Mouse (Mus musculus): ENCODE results near the gene Trim34a. TPM values are rescaled to one million over a fixed set of nuclear protein-coding genes. Genes with fewer than 3 reads are reported as not detected.
"Not testable (repeated sequence)": the region's sequence is repeated elsewhere in the genome, so short reads cannot be mapped to it uniquely, and the experiment has no call there.

Gene Trim34a
- polyA plus RNA-seq, 2 experiments: 1.3 to 1.4 TPM

GRCm38 (mm10) chr7:104279361-104279760 is 35.1 kb downstream of the Trim34a start:
- not testable (repeated sequence) for ATAC-seq (ENCODE audit: insufficient read depth)
- 54% methylated on average over 3 of the region's 3 CpGs for WGBS (ENCODE audit: insufficient replicate concordance)

DNA sequence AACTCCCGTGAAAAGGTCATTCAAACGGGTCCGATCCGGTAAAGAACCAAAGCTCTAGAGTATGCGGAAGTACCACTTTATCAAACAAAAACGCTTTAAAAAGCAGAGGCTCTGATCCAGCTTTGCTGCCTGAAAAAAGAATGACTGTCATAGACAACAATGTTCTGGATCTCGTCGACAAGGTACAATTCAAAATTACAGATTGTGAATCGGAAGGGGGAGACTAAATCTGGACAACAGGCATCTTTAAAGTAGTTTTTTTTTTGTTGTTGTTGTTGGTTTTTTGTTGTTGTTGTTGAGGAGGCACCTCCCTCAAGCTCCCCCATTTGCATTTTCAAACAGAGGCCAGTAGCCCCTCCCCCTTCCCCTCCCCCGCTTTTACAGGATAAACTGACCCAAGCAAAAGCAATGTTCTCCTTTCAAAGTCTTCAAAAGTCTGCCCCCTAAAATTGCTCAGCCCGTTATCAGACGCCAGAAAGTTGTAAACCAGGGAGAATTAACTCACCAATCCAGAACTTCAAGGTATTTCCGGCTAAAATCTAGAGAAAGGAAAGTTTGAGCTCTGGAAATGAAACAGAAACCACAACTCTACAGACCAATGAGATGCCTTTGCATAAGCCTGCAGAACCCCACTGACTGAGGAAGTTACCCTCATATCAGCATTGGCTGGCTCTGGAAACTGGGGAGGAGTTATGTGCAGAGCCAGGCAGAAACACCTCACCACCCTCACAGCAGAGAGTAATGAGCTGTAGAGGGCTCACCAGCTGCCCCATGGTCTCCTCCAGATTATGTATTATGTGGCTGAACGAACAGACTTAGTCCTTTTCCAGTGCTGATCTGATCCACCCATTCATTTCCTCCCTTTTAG is 43.6 kb downstream of the Trim34a start, which contains the start of gene Trim5:
Gene Trim5, minus strand, starts transcription at position 519 of the 868 bp plus-strand sequence.
- not testable (repeated sequence) for DNase-seq (ENCODE audit: low read depth in 3 of 3, low spot score in 3 of 3); H3K36me3 ChIP-seq (replicated peaks; ENCODE audit: control insufficient read depth, insufficient read depth, low read depth); H3K27me3 ChIP-seq (ENCODE audit: control insufficient read depth, insufficient read depth, low read length); H3K4me1 ChIP-seq (replicated peaks; ENCODE audit: control insufficient read depth in 2 of 2, insufficient read depth in 2 of 2, low read length in 1 of 2); H3K27ac ChIP-seq; H3K9me3 ChIP-seq (ENCODE audit: control insufficient read depth, low read length); H3K9ac ChIP-seq (replicated peaks)
- H3K4me2 ChIP-seq (ENCODE audit: low read depth): peak within 1 kb of the TSS; percentile 51
- ATAC-seq (ENCODE audit: insufficient read depth): peak; percentile 96
- peak within 1 kb of the TSS; percentile 14 to 40; a peak in 3 of 4 replicates for H3K4me3 ChIP-seq (ENCODE audit: insufficient read depth in 1 of 2, low read depth in 2 of 2, low read length in 2 of 2)
- WGBS (ENCODE audit: insufficient replicate concordance): 31% methylated on average over 14 of the region's 14 CpGs

More at GRCm38 (mm10) chr7:104279361-104279760, 35.1 kb downstream of the Trim34a start:
- not testable (repeated sequence) for DNase-seq (ENCODE audit: low read depth in 3 of 3, low spot score in 3 of 3); H3K4me2 ChIP-seq (ENCODE audit: low read depth); H3K27me3 ChIP-seq (ENCODE audit: control insufficient read depth, insufficient read depth, low read length); H3K27ac ChIP-seq; H3K9ac ChIP-seq (replicated peaks); H3K4me3 ChIP-seq (ENCODE audit: insufficient read depth in 1 of 2, low read depth in 2 of 2, low read length in 2 of 2); H3K36me3 ChIP-seq (replicated peaks; ENCODE audit: control insufficient read depth, insufficient read depth, low read depth); H3K9me3 ChIP-seq (ENCODE audit: control insufficient read depth, low read length); H3K4me1 ChIP-seq (replicated peaks; ENCODE audit: control insufficient read depth in 2 of 2, insufficient read depth in 2 of 2, low read length in 1 of 2)

- TF ChIP-seq CTCF (IDR thresholded peaks at IDR 0.05; ENCODE audit: low read depth) (no peak), EP300 (IDR thresholded peaks at IDR 0.05; ENCODE audit: low read depth) (no peak)
- Histone ChIP-seq H3K36me3 (replicated peaks; ENCODE audit: control insufficient read depth, insufficient read depth, low read depth) (no peaks in the 10 kb centered on the region), H3K9ac (replicated peaks) (no peak overlapping the region), H3K27ac (no peak overlapping the region), H3K4me2 (ENCODE audit: low read depth) (no peak overlapping the region), H3K27me3 (ENCODE audit: control insufficient read depth, insufficient read depth, low read length) (no peaks in the 10 kb centered on the region), H3K4me1 (replicated peaks; ENCODE audit: control insufficient read depth in 2 of 2, insufficient read depth in 2 of 2, low read length in 1 of 2) (no peaks in the 10 kb centered on the region), H3K4me3 (ENCODE audit: insufficient read depth in 1 of 2, low read depth in 2 of 2, low read length in 2 of 2) (no peak overlapping the region), H3K9me3 (ENCODE audit: control insufficient read depth, low read length) (no peaks in the 10 kb centered on the region)
- DNase-seq (ENCODE audit: low read depth in 3 of 3, low spot score in 3 of 3): no peak
- ATAC-seq (ENCODE audit: insufficient read depth): no peak
- 59% methylated on average over 1 of the region's 1 CpGs for WGBS (ENCODE audit: insufficient replicate concordance)
Measured at GRCm38 (mm10) chr7:104290641-104291040, 46.4 kb downstream of the Trim34a start.

- no peaks in the 10 kb centered on the region for H3K9me3 ChIP-seq (ENCODE audit: control insufficient read depth, low read length)
- 59% methylated on average over 5 of the region's 5 CpGs for WGBS (ENCODE audit: insufficient replicate concordance)
- no peak for ATAC-seq (ENCODE audit: insufficient read depth)
Measured at GRCm38 (mm10) chr7:104291638-104292400, 47.6 kb downstream of the Trim34a start.

More at GRCm38 (mm10) chr7:104291638-104292400, 47.6 kb downstream of the Trim34a start:
- Histone ChIP-seq H3K4me1 (replicated peaks; ENCODE audit: control insufficient read depth in 2 of 2, insufficient read depth in 2 of 2, low read length in 1 of 2) (no peaks in the 10 kb centered on the region), H3K27ac (no peak overlapping the region), H3K4me2 (ENCODE audit: low read depth) (no peak overlapping the region), H3K27me3 (ENCODE audit: control insufficient read depth, insufficient read depth, low read length) (no peaks in the 10 kb centered on the region), H3K36me3 (replicated peaks; ENCODE audit: control insufficient read depth, insufficient read depth, low read depth) (no peaks in the 10 kb centered on the region), H3K9ac (replicated peaks) (no peak overlapping the region), H3K4me3 (ENCODE audit: insufficient read depth in 1 of 2, low read depth in 2 of 2, low read length in 2 of 2) (no peak overlapping the region)
- no peak for TF ChIP-seq CTCF (IDR thresholded peaks at IDR 0.05; ENCODE audit: low read depth)
- TF ChIP-seq EP300 (IDR thresholded peaks at IDR 0.05; ENCODE audit: low read depth): no peak
- no peak for DNase-seq (ENCODE audit: low read depth in 3 of 3, low spot score in 3 of 3)

Other genes with a start within 250 kb of the Trim34a start
- gene Olfr638, start 245.7 kb upstream of the Trim34a start, polyA plus RNA-seq (2012; rRNA removed): 0.06 and 0.18 TPM in 2 replicates
- gene Olfr638, start 245.7 kb upstream of the Trim34a start, polyA plus RNA-seq (2014; fragmentation: Nextera tagmentation; extraction: Ambion mirVana): not detected in 2 replicates
- not detected in 2 replicates for gene Olfr639, start 227.2 kb upstream of the Trim34a start, polyA plus RNA-seq (2012; rRNA removed)
- 0.03 TPM in 1 of 2 replicates, not detected in the other for gene Olfr639, start 227.2 kb upstream of the Trim34a start, polyA plus RNA-seq (2014; fragmentation: Nextera tagmentation; extraction: Ambion mirVana)
- gene Olfr640, start 218.9 kb upstream of the Trim34a start, polyA plus RNA-seq (2012; rRNA removed): not detected in 2 replicates
- not detected in 2 replicates for gene Olfr640, start 218.9 kb upstream of the Trim34a start, polyA plus RNA-seq (2014; fragmentation: Nextera tagmentation; extraction: Ambion mirVana)
- gene Olfr641, start 209.0 kb upstream of the Trim34a start, polyA plus RNA-seq (2012; rRNA removed): not detected in 2 replicates
- not detected in 2 replicates for gene Olfr641, start 209.0 kb upstream of the Trim34a start, polyA plus RNA-seq (2014; fragmentation: Nextera tagmentation; extraction: Ambion mirVana)
- gene Olfr642, start 191.8 kb upstream of the Trim34a start, polyA plus RNA-seq (2012; rRNA removed): not detected in 2 replicates
- gene Olfr642, start 191.8 kb upstream of the Trim34a start, polyA plus RNA-seq (2014; fragmentation: Nextera tagmentation; extraction: Ambion mirVana): not detected in 2 replicates
- gene 4930516K23Rik, start 183.0 kb upstream of the Trim34a start, polyA plus RNA-seq (2012; rRNA removed): not detected in 2 replicates
- not detected in 2 replicates for gene 4930516K23Rik, start 183.0 kb upstream of the Trim34a start, polyA plus RNA-seq (2014; fragmentation: Nextera tagmentation; extraction: Ambion mirVana)
- gene Olfr644, start 172.6 kb upstream of the Trim34a start, polyA plus RNA-seq (2012; rRNA removed): not detected in 2 replicates
- not detected in 2 replicates for gene Olfr644, start 172.6 kb upstream of the Trim34a start, polyA plus RNA-seq (2014; fragmentation: Nextera tagmentation; extraction: Ambion mirVana)
- not detected in 2 replicates for gene Olfr645, start 159.0 kb upstream of the Trim34a start, polyA plus RNA-seq (2012; rRNA removed)
- gene Olfr645, start 159.0 kb upstream of the Trim34a start, polyA plus RNA-seq (2014; fragmentation: Nextera tagmentation; extraction: Ambion mirVana): not detected in 2 replicates
- gene Olfr646, start 139.6 kb upstream of the Trim34a start, polyA plus RNA-seq (2012; rRNA removed): not detected in 2 replicates
- gene Olfr646, start 139.6 kb upstream of the Trim34a start, polyA plus RNA-seq (2014; fragmentation: Nextera tagmentation; extraction: Ambion mirVana): not detected in 2 replicates
- gene Ubqln5, start 114.6 kb upstream of the Trim34a start, polyA plus RNA-seq (2012; rRNA removed): not detected in 2 replicates
- not detected in 2 replicates for gene Ubqln5, start 114.6 kb upstream of the Trim34a start, polyA plus RNA-seq (2014; fragmentation: Nextera tagmentation; extraction: Ambion mirVana)
- gene Olfr643, start 107.1 kb upstream of the Trim34a start, polyA plus RNA-seq (2012; rRNA removed): not detected in 2 replicates
- not detected in 2 replicates for gene Olfr643, start 107.1 kb upstream of the Trim34a start, polyA plus RNA-seq (2014; fragmentation: Nextera tagmentation; extraction: Ambion mirVana)
- not detected in 2 replicates for gene Ubqln3, start 101.2 kb upstream of the Trim34a start, polyA plus RNA-seq (2012; rRNA removed)
- not detected in 2 replicates for gene Ubqln3, start 101.2 kb upstream of the Trim34a start, polyA plus RNA-seq (2014; fragmentation: Nextera tagmentation; extraction: Ambion mirVana)
- gene Ubqlnl, start 93.9 kb upstream of the Trim34a start, polyA plus RNA-seq (2012; rRNA removed): not detected in 2 replicates
- not detected in 2 replicates for gene Ubqlnl, start 93.9 kb upstream of the Trim34a start, polyA plus RNA-seq (2014; fragmentation: Nextera tagmentation; extraction: Ambion mirVana)
- not detected in 2 replicates for gene Olfm5, start 79.6 kb upstream of the Trim34a start, polyA plus RNA-seq (2012; rRNA removed)
- gene Olfm5, start 79.6 kb upstream of the Trim34a start, polyA plus RNA-seq (2014; fragmentation: Nextera tagmentation; extraction: Ambion mirVana): not detected in 2 replicates
- 0.01 and 0.06 TPM in 2 replicates for gene Olfr648, start 61.1 kb upstream of the Trim34a start, polyA plus RNA-seq (2012; rRNA removed)
- gene Olfr648, start 61.1 kb upstream of the Trim34a start, polyA plus RNA-seq (2014; fragmentation: Nextera tagmentation; extraction: Ambion mirVana): 0.04 TPM in 1 of 2 replicates, not detected in the other
- not detected in 2 replicates for gene Olfr649, start 48.5 kb upstream of the Trim34a start, polyA plus RNA-seq (2012; rRNA removed)
- not detected in 2 replicates for gene Olfr649, start 48.5 kb upstream of the Trim34a start, polyA plus RNA-seq (2014; fragmentation: Nextera tagmentation; extraction: Ambion mirVana)
- 0.38 and 0.43 TPM in 2 replicates for gene Trim6, start 25.7 kb upstream of the Trim34a start, polyA plus RNA-seq (2012; rRNA removed)
- 0.28 and 0.44 TPM in 2 replicates for gene Trim6, start 25.7 kb upstream of the Trim34a start, polyA plus RNA-seq (2014; fragmentation: Nextera tagmentation; extraction: Ambion mirVana)
- 0.17 and 0.28 TPM in 2 replicates for gene Trim5, start 43.6 kb downstream of the Trim34a start, polyA plus RNA-seq (2012; rRNA removed)
- gene Trim5, start 43.6 kb downstream of the Trim34a start, polyA plus RNA-seq (2014; fragmentation: Nextera tagmentation; extraction: Ambion mirVana): 0.22 and 0.23 TPM in 2 replicates
- 2.0 and 2.4 TPM in 2 replicates for gene Trim12a, start 71.0 kb downstream of the Trim34a start, polyA plus RNA-seq (2012; rRNA removed)
- gene Trim12a, start 71.0 kb downstream of the Trim34a start, polyA plus RNA-seq (2014; fragmentation: Nextera tagmentation; extraction: Ambion mirVana): 2.3 and 2.8 TPM in 2 replicates
- gene Trim34b, start 85.0 kb downstream of the Trim34a start, polyA plus RNA-seq (2012; rRNA removed): 0.01 and 0.02 TPM in 2 replicates
- not detected in 2 replicates for gene Trim34b, start 85.0 kb downstream of the Trim34a start, polyA plus RNA-seq (2014; fragmentation: Nextera tagmentation; extraction: Ambion mirVana)
- 1.0 and 1.7 TPM in 2 replicates for gene Trim12c, start 108.9 kb downstream of the Trim34a start, polyA plus RNA-seq (2012; rRNA removed)
- 0.52 and 0.61 TPM in 2 replicates for gene Trim12c, start 108.9 kb downstream of the Trim34a start, polyA plus RNA-seq (2014; fragmentation: Nextera tagmentation; extraction: Ambion mirVana)
- 0.10 and 0.19 TPM in 2 replicates for gene Trim30b, start 125.4 kb downstream of the Trim34a start, polyA plus RNA-seq (2012; rRNA removed)
- 0.09 and 0.27 TPM in 2 replicates for gene Trim30b, start 125.4 kb downstream of the Trim34a start, polyA plus RNA-seq (2014; fragmentation: Nextera tagmentation; extraction: Ambion mirVana)
- 0.10 and 0.19 TPM in 2 replicates for gene Trim30c, start 156.4 kb downstream of the Trim34a start, polyA plus RNA-seq (2012; rRNA removed)
- 0.15 and 0.20 TPM in 2 replicates for gene Trim30c, start 156.4 kb downstream of the Trim34a start, polyA plus RNA-seq (2014; fragmentation: Nextera tagmentation; extraction: Ambion mirVana)
- 1.0 and 1.5 TPM in 2 replicates for gene Trim30a, start 220.7 kb downstream of the Trim34a start, polyA plus RNA-seq (2012; rRNA removed)
- 1.9 and 2.0 TPM in 2 replicates for gene Trim30a, start 220.7 kb downstream of the Trim34a start, polyA plus RNA-seq (2014; fragmentation: Nextera tagmentation; extraction: Ambion mirVana)

Data from liver, embryonic 14.5 days (tissue).